Mouse (Mus musculus) megakaryocyte, embryonic 14.5 days (primary cell): ENCODE measurements around the gene Atg4b.

Experiments used
- FLI1 ChIP-seq: IDR thresholded peaks from 2 replicates; pipeline ENCODE4 v1.6.1; 2012; ENCODE audit warnings: low read length, inconsistent platforms, mixed read lengths
- GATA1 ChIP-seq: IDR thresholded peaks from 3 replicates; pipeline ENCODE4 v1.6.1; 2012; ENCODE audit warnings: mixed read lengths, low read length, inconsistent platforms, borderline replicate concordance

DNA sequence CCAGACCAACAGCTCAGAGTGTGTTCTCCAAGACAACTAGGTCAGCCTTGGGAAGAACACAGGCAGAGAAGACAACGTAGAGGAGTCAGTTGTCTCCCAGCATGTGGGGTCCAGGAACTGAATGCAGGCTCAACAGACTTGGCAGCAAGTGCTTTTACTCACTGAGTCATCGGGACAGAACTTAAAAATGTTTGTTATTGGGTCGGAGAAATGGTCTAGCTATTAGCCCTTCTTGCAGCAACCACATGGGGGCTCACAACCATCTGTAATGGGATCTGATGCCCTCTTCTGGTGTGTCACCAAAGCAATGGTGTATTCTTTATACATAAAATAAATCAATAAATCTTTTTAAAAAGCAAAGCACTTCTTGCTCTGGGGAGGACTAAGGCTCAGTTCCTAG is 25.2 kb upstream of the Atg4b start:
- TF ChIP-seq GATA1 (no peak), FLI1 (no peak)
